Mouse (Mus musculus) thymus, adult 18-20 months (tissue): ENCODE data around the gene Pcare.
"Not testable (repeated sequence)": the region's sequence is repeated elsewhere in the genome, so short reads cannot be mapped to it uniquely, and the experiment has no call there.

Source experiments
- DNase-seq, 2 experiments: peaks; one replicate each; pipeline ENCODE4 v3.0.0; 2022; ENCODE audit warnings: mixed read lengths in 2 of 2

The Pcare gene

GRCm38 (mm10) chr17:71752831-71753230, at the start of gene Pcare:
TSS of gene Pcare (minus strand) at chr17:71752894.
- DNase-seq: no peak

- DNase-seq: no peak
Measured at GRCm38 (mm10) chr17:71795521-71796205, 43.0 kb upstream of the Pcare start.

- no peak for DNase-seq
Measured at GRCm38 (mm10) chr17:71791622-71792021, 38.9 kb upstream of the Pcare start.

- no peak for DNase-seq
Measured at GRCm38 (mm10) chr17:71791109-71791508, 38.4 kb upstream of the Pcare start.

GRCm38 (mm10) chr17:71786456-71786855, 33.8 kb upstream of the Pcare start:
- DNase-seq: no peak

GRCm38 (mm10) chr17:71783366-71783735, 30.7 kb upstream of the Pcare start:
- DNase-seq: no peak

- no peak for DNase-seq
Measured at GRCm38 (mm10) chr17:71782699-71783365, 30.1 kb upstream of the Pcare start.

GRCm38 (mm10) chr17:71782242-71782698, 29.6 kb upstream of the Pcare start:
- no peak for DNase-seq

- no peak for DNase-seq
Measured at GRCm38 (mm10) chr17:71780945-71781344, 28.3 kb upstream of the Pcare start.

- no peak for DNase-seq
Measured at GRCm38 (mm10) chr17:71780490-71780889, 27.8 kb upstream of the Pcare start.

- no peak for DNase-seq
Measured at GRCm38 (mm10) chr17:71778696-71779095, 26.0 kb upstream of the Pcare start.

GRCm38 (mm10) chr17:71775279-71775678, 22.6 kb upstream of the Pcare start:
- DNase-seq: no peak

GRCm38 (mm10) chr17:71774173-71774572, 21.5 kb upstream of the Pcare start:
- no peak for DNase-seq

- DNase-seq: no peak
Measured at GRCm38 (mm10) chr17:71770696-71771095, 18.0 kb upstream of the Pcare start.

- no peak for DNase-seq
Measured at GRCm38 (mm10) chr17:71769564-71769963, 16.9 kb upstream of the Pcare start.

- not testable (repeated sequence) for DNase-seq
Measured at GRCm38 (mm10) chr17:71768173-71768572, 15.5 kb upstream of the Pcare start, which contains the start of gene Clip4. TSS of gene Clip4 (plus strand) at chr17:71768473.

GRCm38 (mm10) chr17:71760536-71760935, 7.8 kb upstream of the Pcare start:
- DNase-seq: no peak

GRCm38 (mm10) chr17:71749616-71750168, 3.0 kb downstream of the Pcare start:
- DNase-seq: no peak

- DNase-seq: no peak
Measured at GRCm38 (mm10) chr17:71747561-71747960, 5.1 kb downstream of the Pcare start.

GRCm38 (mm10) chr17:71746114-71746513, 6.6 kb downstream of the Pcare start:
- no peak for DNase-seq

GRCm38 (mm10) chr17:71742935-71743334, 9.8 kb downstream of the Pcare start:
- no peak for DNase-seq

GRCm38 (mm10) chr17:71742156-71742555, 10.5 kb downstream of the Pcare start:
- DNase-seq: no peak

GRCm38 (mm10) chr17:71736442-71736841, 16.3 kb downstream of the Pcare start:
- no peak for DNase-seq

- DNase-seq: no peak
Measured at GRCm38 (mm10) chr17:71730655-71731054, 22.0 kb downstream of the Pcare start.
